Mouse (Mus musculus): ENCODE measurements around the gene Uts2. TPM values are rescaled to one million over a fixed set of nuclear protein-coding genes. Genes with fewer than 3 reads are reported as not detected.

Uts2 gene
- not detected in 2 replicates for polyA plus RNA-seq (2015; fragmentation: Nextera tagmentation; extraction: Ambion mirVana)

- Histone ChIP-seq H3K4me3 (no peak within 1 kb of the TSS), H3K4me2 (no peak within 1 kb of the TSS), H3K27ac (no peak within 1 kb of the TSS), H3K36me3 (no peaks in the 10 kb centered on the region), H3K4me1 (no peaks in the 10 kb centered on the region), H3K27me3 (no peaks in the 10 kb centered on the region), H3K9ac (no peak within 1 kb of the TSS), H3K9me3 (no peaks in the 10 kb centered on the region)
- ATAC-seq (ENCODE audit: borderline replicate concordance, extremely low read depth, low FRiP score, low TSS enrichment) = no peak
- 80% methylated on average over 7 of the region's 7 CpGs for WGBS
These were observed at the start of gene Uts2 for GRCm38 (mm10) chr4:150996797-150997196. Gene Uts2, plus strand, starts transcription at chr4:150997097.

GRCm38 (mm10) chr4:150950972-150951371 lies 45.9 kb upstream of the Uts2 start:
- no peaks in the 10 kb centered on the region for H3K9me3 ChIP-seq
- no peak overlapping the region for H3K4me3 ChIP-seq
- no peak for ATAC-seq (ENCODE audit: borderline replicate concordance, extremely low read depth, low FRiP score, low TSS enrichment)
- H3K27ac ChIP-seq = no peak overlapping the region
- 78% methylated on average over 10 of the region's 10 CpGs for WGBS
- no peak overlapping the region for H3K4me2 ChIP-seq
- H3K27me3 ChIP-seq = no peaks in the 10 kb centered on the region
- H3K36me3 ChIP-seq = no peaks in the 10 kb centered on the region
- no peak overlapping the region for H3K9ac ChIP-seq
- H3K4me1 ChIP-seq = no peaks in the 10 kb centered on the region

GRCm38 (mm10) chr4:150956369-150957105 lies 40.4 kb upstream of the Uts2 start:
- Histone ChIP-seq H3K4me1 (0 out of 2 replicates have a peak, but pooled peaks cover 3% of the 10 kb centered on the region), H3K4me2 (no peak overlapping the region), H3K27me3 (no peaks in the 10 kb centered on the region), H3K9ac (no peak overlapping the region), H3K27ac (no peak overlapping the region), H3K9me3 (no peaks in the 10 kb centered on the region), H3K4me3 (no peak overlapping the region), H3K36me3 (no peaks in the 10 kb centered on the region)
- 49% methylated on average over 13 of the region's 13 CpGs for WGBS
- 0 out of 2 replicates have a peak, but pooled peaks have one; percentile 39 for ATAC-seq (ENCODE audit: borderline replicate concordance, extremely low read depth, low FRiP score, low TSS enrichment)

- no peak overlapping the region for H3K27ac ChIP-seq
- H3K4me2 ChIP-seq = no peak overlapping the region
- H3K36me3 ChIP-seq = no peaks in the 10 kb centered on the region
- H3K9ac ChIP-seq = no peak overlapping the region
- 41% methylated on average over 1 of the region's 1 CpGs for WGBS
- no peak overlapping the region for H3K4me3 ChIP-seq
- 0 out of 2 replicates have a peak, but pooled peaks cover 5% of the 10 kb centered on the region for H3K4me1 ChIP-seq
- H3K9me3 ChIP-seq = no peaks in the 10 kb centered on the region
- 0 out of 2 replicates have a peak, but pooled peaks have one; percentile 5 for ATAC-seq (ENCODE audit: borderline replicate concordance, extremely low read depth, low FRiP score, low TSS enrichment)
- H3K27me3 ChIP-seq = no peaks in the 10 kb centered on the region
These were observed 39.8 kb upstream of the Uts2 start for GRCm38 (mm10) chr4:150957106-150957458.

GRCm38 (mm10) chr4:150958536-150958935 lies 38.4 kb upstream of the Uts2 start:
- Histone ChIP-seq H3K4me3 (no peak overlapping the region), H3K36me3 (no peaks in the 10 kb centered on the region), H3K9me3 (no peaks in the 10 kb centered on the region), H3K27me3 (no peaks in the 10 kb centered on the region), H3K4me2 (no peak overlapping the region), H3K4me1 (0 out of 2 replicates have a peak, but pooled peaks cover 7% of the 10 kb centered on the region), H3K27ac (no peak overlapping the region), H3K9ac (no peak overlapping the region)
- WGBS = 65% methylated on average over 7 of the region's 7 CpGs
- ATAC-seq (ENCODE audit: borderline replicate concordance, extremely low read depth, low FRiP score, low TSS enrichment) = no peak

GRCm38 (mm10) chr4:150962231-150962630 lies 34.7 kb upstream of the Uts2 start:
- no peak overlapping the region for H3K27ac ChIP-seq
- no peak overlapping the region for H3K4me2 ChIP-seq
- H3K4me1 ChIP-seq = 0 out of 2 replicates have a peak, but pooled peaks cover 4% of the 10 kb centered on the region
- no peak overlapping the region for H3K4me3 ChIP-seq
- no peaks in the 10 kb centered on the region for H3K27me3 ChIP-seq
- no peak overlapping the region for H3K9ac ChIP-seq
- ATAC-seq (ENCODE audit: borderline replicate concordance, extremely low read depth, low FRiP score, low TSS enrichment) = no peak
- no peaks in the 10 kb centered on the region for H3K9me3 ChIP-seq
- no peaks in the 10 kb centered on the region for H3K36me3 ChIP-seq
- WGBS = 32% methylated on average over 6 of the region's 6 CpGs

GRCm38 (mm10) chr4:150963711-150964110 lies 33.2 kb upstream of the Uts2 start:
- Histone ChIP-seq H3K27me3 (no peaks in the 10 kb centered on the region), H3K4me2 (no peak overlapping the region), H3K36me3 (no peaks in the 10 kb centered on the region), H3K9me3 (no peaks in the 10 kb centered on the region), H3K4me3 (no peak overlapping the region), H3K9ac (no peak overlapping the region), H3K4me1 (0 out of 2 replicates have a peak, but pooled peaks cover 4% of the 10 kb centered on the region), H3K27ac (no peak overlapping the region)
- 66% methylated on average over 2 of the region's 2 CpGs for WGBS
- ATAC-seq (ENCODE audit: borderline replicate concordance, extremely low read depth, low FRiP score, low TSS enrichment) = no peak

GRCm38 (mm10) chr4:150964635-150965554 lies 32.0 kb upstream of the Uts2 start:
- Histone ChIP-seq H3K4me2 (peak overlapping the region; percentile 44), H3K36me3 (no peaks in the 10 kb centered on the region), H3K9me3 (no peaks in the 10 kb centered on the region), H3K27me3 (no peaks in the 10 kb centered on the region), H3K9ac (no peak overlapping the region), H3K4me1 (0 out of 2 replicates have a peak, but pooled peaks cover 4% of the 10 kb centered on the region), H3K27ac (no peak overlapping the region), H3K4me3 (peak overlapping the region; percentile 23)
- no peak for ATAC-seq (ENCODE audit: borderline replicate concordance, extremely low read depth, low FRiP score, low TSS enrichment)
- 11% methylated on average over 25 of the region's 25 CpGs for WGBS

GRCm38 (mm10) chr4:150965555-150965951 lies 31.3 kb upstream of the Uts2 start:
- Histone ChIP-seq H3K9me3 (no peaks in the 10 kb centered on the region), H3K4me1 (0 out of 2 replicates have a peak, but pooled peaks cover 4% of the 10 kb centered on the region), H3K27me3 (no peaks in the 10 kb centered on the region), H3K4me3 (no peak overlapping the region), H3K9ac (no peak overlapping the region), H3K36me3 (no peaks in the 10 kb centered on the region), H3K27ac (no peak overlapping the region), H3K4me2 (no peak overlapping the region)
- no peak for ATAC-seq (ENCODE audit: borderline replicate concordance, extremely low read depth, low FRiP score, low TSS enrichment)
- WGBS = 63% methylated on average over 11 of the region's 11 CpGs

GRCm38 (mm10) chr4:150966556-150966955 lies 30.3 kb upstream of the Uts2 start:
- 0 out of 2 replicates have a peak, but pooled peaks cover 4% of the 10 kb centered on the region for H3K4me1 ChIP-seq
- no peaks in the 10 kb centered on the region for H3K36me3 ChIP-seq
- 13% methylated on average over 7 of the region's 7 CpGs for WGBS
- no peak overlapping the region for H3K9ac ChIP-seq
- H3K4me3 ChIP-seq = no peak overlapping the region
- no peaks in the 10 kb centered on the region for H3K9me3 ChIP-seq
- ATAC-seq (ENCODE audit: borderline replicate concordance, extremely low read depth, low FRiP score, low TSS enrichment) = no peak
- H3K4me2 ChIP-seq = no peak overlapping the region
- H3K27me3 ChIP-seq = no peaks in the 10 kb centered on the region
- no peak overlapping the region for H3K27ac ChIP-seq

- H3K9me3 ChIP-seq = no peaks in the 10 kb centered on the region
- H3K27ac ChIP-seq = no peak overlapping the region
- no peak overlapping the region for H3K9ac ChIP-seq
- no peaks in the 10 kb centered on the region for H3K27me3 ChIP-seq
- no peak overlapping the region for H3K4me3 ChIP-seq
- WGBS = 83% methylated on average over 8 of the region's 8 CpGs
- no peaks in the 10 kb centered on the region for H3K36me3 ChIP-seq
- no peak overlapping the region for H3K4me2 ChIP-seq
- ATAC-seq (ENCODE audit: borderline replicate concordance, extremely low read depth, low FRiP score, low TSS enrichment) = no peak
- H3K4me1 ChIP-seq = no peaks in the 10 kb centered on the region
These were observed 27.9 kb upstream of the Uts2 start for GRCm38 (mm10) chr4:150968956-150969355.

DNA sequence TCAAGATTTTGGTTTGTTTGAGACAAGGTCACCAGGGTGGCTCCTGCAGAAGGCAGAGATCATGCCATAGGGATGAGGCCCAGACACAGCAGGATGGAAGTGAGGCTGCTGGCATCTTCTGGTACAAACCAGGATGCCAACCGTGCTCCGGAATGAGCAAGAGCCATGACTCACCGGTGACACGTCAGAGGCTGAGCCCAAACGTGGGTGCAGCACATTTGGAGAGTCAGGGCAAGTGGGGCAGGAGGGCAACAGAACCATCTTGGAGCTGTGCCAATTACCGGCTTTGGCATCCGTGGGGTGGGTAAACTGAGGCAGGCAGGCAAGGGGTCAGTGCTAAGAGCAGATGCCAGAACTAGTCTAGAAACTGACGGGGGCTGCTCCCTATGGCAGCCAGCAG lies 23.6 kb upstream of the Uts2 start:
- Histone ChIP-seq H3K27me3 (no peaks in the 10 kb centered on the region), H3K4me2 (no peak overlapping the region), H3K9ac (no peak overlapping the region), H3K4me3 (no peak overlapping the region), H3K4me1 (no peaks in the 10 kb centered on the region), H3K36me3 (no peaks in the 10 kb centered on the region), H3K9me3 (no peaks in the 10 kb centered on the region), H3K27ac (no peak overlapping the region)
- 82% methylated on average over 8 of the region's 8 CpGs for WGBS
- ATAC-seq (ENCODE audit: borderline replicate concordance, extremely low read depth, low FRiP score, low TSS enrichment) = no peak
